Mouse (Mus musculus) limb, embryonic 11.5 days (tissue): Measurements from ENCODE around the gene Cdh22. TPM values are rescaled to one million over a fixed set of nuclear protein-coding genes. Genes with fewer than 3 reads are reported as not detected.

Experiments used
- ATAC-seq: fragments of 200-750 bp; cut with Nextera tagmentation; 2 replicates; pipeline ENCODE4 v1.8.0; 2017; ENCODE audit warnings: low read depth; ENCODE audit not compliant: insufficient number of reproducible peaks, low FRiP score, low TSS enrichment
- DNase-seq: peaks from one replicate; pipeline ENCODE4 v3.0.0-alpha.2; 2015; ENCODE audit warnings: low spot score
- H3K27ac ChIP-seq: fragments of 300-500 bp; sonication (generic); replicated peaks from 2 replicates; pipeline ENCODE4 v1.5.1; 2014; ENCODE audit warnings: low read depth, mild to moderate bottlenecking, low read length
- H3K27me3 ChIP-seq: fragments of 300-500 bp; sonication (generic); 2 replicates; pipeline ENCODE4 v1.6.1; 2014; ENCODE audit warnings: mild to moderate bottlenecking, low read length, mixed read lengths; ENCODE audit not compliant: control insufficient read depth, insufficient read depth
- H3K36me3 ChIP-seq: fragments of 300-500 bp; sonication (generic); 2 replicates; pipeline ENCODE4 v1.6.1; 2014; ENCODE audit warnings: mild to moderate bottlenecking, low read length, moderate library complexity, mixed read lengths; ENCODE audit not compliant: control insufficient read depth, insufficient read depth
- H3K4me1 ChIP-seq: fragments of 300-500 bp; sonication (generic); 2 replicates; pipeline ENCODE4 v1.6.1; 2014; ENCODE audit warnings: low read length, mixed read lengths; ENCODE audit not compliant: control insufficient read depth, insufficient read depth
- H3K4me2 ChIP-seq: fragments of 300-500 bp; sonication (generic); 2 replicates; pipeline ENCODE4 v1.6.1; 2014; ENCODE audit warnings: low read depth, mild to moderate bottlenecking, moderate library complexity; ENCODE audit not compliant: severe bottlenecking
- H3K4me3 ChIP-seq: fragments of 300-500 bp; sonication (generic); 2 replicates; pipeline ENCODE4 v1.5.1; 2014; ENCODE audit warnings: low read depth, low read length
- H3K9ac ChIP-seq: fragments of 300-500 bp; sonication (generic); 2 replicates; pipeline ENCODE4 v1.6.1; 2014; ENCODE audit warnings: mild to moderate bottlenecking, low read length
- H3K9me3 ChIP-seq: fragments of 300-500 bp; sonication (generic); 2 replicates; pipeline ENCODE4 v1.6.1; 2016; ENCODE audit warnings: low read length; ENCODE audit not compliant: control insufficient read depth
- WGBS: fragments of 180-500 bp; shearing (Covaris S2); extraction: QIAGEN DNeasy Blood & Tissue Kit; methylation state at CpG from one replicate; pipeline ENCODE4 v1.1.7; 2014; 5-methylcytosine and 5-hydroxymethylcytosine counted together
- polyA plus RNA-seq: library from polyadenylated mRNA; unstranded; fragments of >200 nt; fragmentation: Nextera tagmentation; extraction: Ambion mirVana; gene quantifications from 2 replicates; pipeline ENCODE4 v1.2.1, GENCODE M21; 2014

The Cdh22 gene
- polyA plus RNA-seq, 1 experiment from 2014 or later: 1.1 TPM

DNA sequence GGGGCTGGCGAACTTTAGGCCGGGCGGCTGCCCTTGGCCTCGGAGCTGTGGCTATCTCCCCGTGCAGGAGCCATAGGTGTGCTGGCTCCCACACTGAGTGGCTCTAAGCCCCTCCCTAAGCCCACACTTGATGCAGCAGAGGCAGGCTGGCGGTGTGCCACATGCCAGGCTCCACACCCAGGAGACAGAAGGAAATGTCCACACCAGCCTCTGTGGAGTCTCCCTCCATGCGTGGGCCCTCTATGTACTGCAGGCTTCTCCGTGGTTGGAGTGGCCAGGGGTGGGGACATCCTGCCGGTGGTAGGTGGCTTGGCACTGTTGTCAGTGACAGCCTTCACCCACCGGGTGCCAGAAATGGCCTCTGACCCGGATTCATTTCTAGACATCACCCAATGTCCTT is 5.6 kb downstream of the Cdh22 start:
- DNase-seq: no peak
- Histone ChIP-seq H3K9ac (no peak overlapping the region), H3K4me1 (peaks cover 12% of the 10 kb centered on the region), H3K27me3 (peaks cover 58% of the 10 kb centered on the region), H3K9me3 (no peaks in the 10 kb centered on the region), H3K27ac (no peak overlapping the region), H3K36me3 (no peaks in the 10 kb centered on the region), H3K4me2 (no peak overlapping the region), H3K4me3 (no peak overlapping the region)
- ATAC-seq: no peak
- WGBS: 91% methylated on average over 11 of the region's 11 CpGs

DNA sequence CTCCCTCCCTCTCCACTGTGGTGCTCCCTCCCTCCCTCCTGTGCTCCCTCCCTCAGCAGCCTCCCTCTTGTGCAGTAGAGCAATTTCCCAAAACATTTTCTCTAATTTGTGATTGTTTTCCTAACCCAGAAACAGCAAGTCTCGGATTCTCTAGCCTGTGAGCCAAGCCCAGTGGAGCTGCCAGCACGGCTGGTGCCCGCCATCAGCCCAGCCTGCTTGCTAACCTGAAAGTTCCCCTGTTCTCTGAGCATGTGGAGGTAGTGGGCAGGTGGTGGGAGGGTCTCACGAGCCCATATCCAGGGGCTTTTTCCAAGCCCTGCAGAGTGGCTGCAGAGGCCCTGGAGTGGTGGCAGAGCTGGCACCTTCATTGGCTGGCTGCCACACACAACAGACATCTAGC is 10.8 kb downstream of the Cdh22 start:
- no peak overlapping the region for H3K27ac ChIP-seq
- DNase-seq (no peak), ATAC-seq (no peak)
- 66% methylated on average over 4 of the region's 4 CpGs for WGBS
- peaks cover 35% of the 10 kb centered on the region for H3K27me3 ChIP-seq
- H3K4me1 ChIP-seq: 0 out of 2 replicates have a peak, but pooled peaks cover 7% of the 10 kb centered on the region
- no peak overlapping the region for H3K9ac ChIP-seq
- no peak overlapping the region for H3K4me3 ChIP-seq
- H3K9me3 ChIP-seq: no peaks in the 10 kb centered on the region
- H3K4me2 ChIP-seq: no peak overlapping the region
- H3K36me3 ChIP-seq: no peaks in the 10 kb centered on the region

DNA sequence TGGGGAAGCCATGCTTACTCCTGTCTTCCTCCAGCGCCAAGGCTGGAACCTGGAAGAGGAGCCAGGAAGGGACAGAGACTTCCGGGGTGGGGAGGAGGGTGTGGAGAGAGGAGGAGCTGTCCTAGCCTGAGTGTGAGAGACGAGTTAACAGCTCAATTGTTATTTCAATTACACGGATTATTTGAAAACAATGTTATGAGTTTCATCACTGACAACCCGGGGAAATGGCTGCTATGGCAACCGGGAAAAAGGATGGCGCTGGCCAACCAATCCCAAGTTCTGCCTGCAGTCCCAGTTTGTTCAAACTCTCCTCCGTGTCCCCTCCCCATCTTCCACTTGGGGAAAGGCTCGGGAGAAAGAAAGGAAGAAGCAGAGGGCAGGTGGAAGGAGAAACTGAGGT is 12.7 kb downstream of the Cdh22 start:
- no peak overlapping the region for H3K4me2 ChIP-seq
- H3K4me1 ChIP-seq: 0 out of 2 replicates have a peak, but pooled peaks cover 7% of the 10 kb centered on the region
- H3K4me3 ChIP-seq: no peak overlapping the region
- no peak overlapping the region for H3K27ac ChIP-seq
- ATAC-seq (no peak), DNase-seq (no peak)
- no peak overlapping the region for H3K9ac ChIP-seq
- peaks cover 30% of the 10 kb centered on the region for H3K27me3 ChIP-seq
- WGBS: 11% methylated on average over 9 of the region's 9 CpGs
- H3K36me3 ChIP-seq: no peaks in the 10 kb centered on the region
- H3K9me3 ChIP-seq: no peaks in the 10 kb centered on the region

DNA sequence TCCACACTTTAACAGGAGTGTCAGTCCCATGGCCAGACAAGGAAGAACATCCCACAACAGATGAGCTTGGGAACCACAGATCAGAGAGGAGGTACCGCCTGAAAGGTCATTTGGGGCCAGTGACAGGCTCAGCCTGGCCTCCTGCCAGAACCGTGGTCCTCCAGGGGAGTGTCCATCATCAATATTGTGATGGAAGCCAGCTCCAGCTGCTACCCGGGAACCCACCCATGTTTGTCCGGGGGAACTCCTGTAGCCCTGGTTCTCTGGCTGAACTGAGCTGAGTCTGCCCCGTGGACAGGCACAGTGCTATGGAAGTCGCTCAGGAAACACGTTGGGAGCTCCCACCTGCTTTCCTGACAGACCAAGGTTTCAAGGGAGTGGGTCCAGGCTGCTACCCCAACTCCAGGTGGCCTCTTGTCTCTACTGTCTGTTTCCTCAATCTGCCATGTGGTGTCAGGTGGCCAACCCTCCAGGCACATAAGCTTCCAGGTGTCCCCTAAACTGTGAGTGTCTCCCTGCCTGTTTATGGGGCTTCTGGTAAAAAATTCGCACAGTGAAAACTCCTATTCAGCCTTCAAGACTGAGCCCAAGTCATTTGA is 14.2 kb downstream of the Cdh22 start:
- 59% methylated on average over 8 of the region's 8 CpGs for WGBS
- no peak overlapping the region for H3K4me2 ChIP-seq
- H3K36me3 ChIP-seq: no peaks in the 10 kb centered on the region
- ATAC-seq (no peak), DNase-seq (no peak)
- H3K9ac ChIP-seq: no peak overlapping the region
- peaks cover 12% of the 10 kb centered on the region; the same call in 1 of the 2 replicates for H3K4me1 ChIP-seq
- no peak overlapping the region for H3K4me3 ChIP-seq
- peaks cover 42% of the 10 kb centered on the region for H3K27me3 ChIP-seq
- no peak overlapping the region for H3K27ac ChIP-seq
- H3K9me3 ChIP-seq: no peaks in the 10 kb centered on the region

DNA sequence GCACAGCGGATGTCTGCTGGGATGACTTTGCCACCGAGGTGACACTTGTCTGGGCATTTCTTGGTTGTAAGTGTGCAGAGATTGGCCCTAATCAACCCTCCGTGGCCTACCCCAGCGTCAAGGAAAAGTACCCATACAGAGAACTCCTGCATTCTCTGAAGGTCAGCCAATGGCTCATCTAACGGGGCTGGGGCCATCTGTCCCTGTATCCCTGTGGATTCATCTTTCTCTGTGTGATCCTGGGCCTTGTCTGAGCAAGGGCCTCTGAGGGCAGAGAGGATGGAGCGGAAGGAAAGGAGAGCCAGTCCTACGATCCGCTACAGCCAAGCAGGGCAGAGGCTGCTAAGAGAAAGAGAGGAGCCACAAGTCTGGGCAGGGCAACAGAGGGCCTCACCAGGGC is 15.7 kb downstream of the Cdh22 start:
- Histone ChIP-seq H3K9me3 (no peaks in the 10 kb centered on the region), H3K4me1 (peaks cover 8% of the 10 kb centered on the region; the same call in 1 of the 2 replicates), H3K4me3 (no peak overlapping the region), H3K36me3 (no peaks in the 10 kb centered on the region), H3K4me2 (no peak overlapping the region), H3K27ac (no peak overlapping the region), H3K9ac (no peak overlapping the region), H3K27me3 (peaks cover 46% of the 10 kb centered on the region)
- no peak for DNase-seq
- ATAC-seq: no peak
- WGBS: 74% methylated on average over 8 of the region's 8 CpGs

DNA sequence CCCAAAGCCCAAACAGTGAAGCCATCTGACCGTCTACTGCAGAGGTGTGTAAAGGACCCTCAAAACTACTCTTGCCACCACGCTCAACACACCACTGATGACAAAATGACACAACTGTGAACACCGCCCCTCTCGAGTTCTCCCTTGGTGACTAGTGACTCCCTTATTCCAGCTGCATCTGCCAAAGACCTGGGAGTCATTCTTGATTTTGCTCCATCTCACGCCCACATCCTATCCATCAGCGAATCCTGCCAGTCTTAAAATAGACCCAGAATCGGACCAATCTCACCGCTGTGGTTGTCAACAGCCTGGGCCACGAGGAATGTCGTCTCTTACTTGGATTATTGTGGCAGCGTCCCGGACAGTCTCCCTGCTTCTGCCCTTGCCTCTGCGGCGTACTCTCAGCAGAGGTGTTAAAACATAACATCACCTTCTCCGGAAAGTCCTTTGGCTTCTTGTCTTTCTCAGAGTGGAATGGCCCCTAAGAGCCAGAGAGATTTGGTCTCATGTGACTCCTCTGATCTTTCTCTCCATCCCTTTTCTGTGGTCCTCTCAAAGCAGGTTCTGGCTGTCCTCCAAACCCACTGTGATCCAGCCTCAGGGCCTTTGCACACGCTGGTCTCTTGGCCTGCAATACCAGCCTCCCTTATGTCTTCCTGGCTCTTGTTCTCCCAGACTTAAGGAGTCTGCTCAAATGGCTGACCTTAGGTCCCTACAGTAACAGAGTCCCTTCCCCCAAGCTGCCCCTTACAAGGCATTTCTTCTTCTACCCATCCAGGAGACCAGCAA is 17.1 kb downstream of the Cdh22 start:
- H3K27ac ChIP-seq: no peak overlapping the region
- ATAC-seq (no peak), DNase-seq (no peak)
- no peak overlapping the region for H3K4me3 ChIP-seq
- H3K4me1 ChIP-seq: peaks cover 15% of the 10 kb centered on the region; the same call in 1 of the 2 replicates
- no peak overlapping the region for H3K4me2 ChIP-seq
- WGBS: 91% methylated on average over 16 of the region's 16 CpGs
- H3K27me3 ChIP-seq: peaks cover 52% of the 10 kb centered on the region
- H3K9ac ChIP-seq: no peak overlapping the region
- H3K36me3 ChIP-seq: no peaks in the 10 kb centered on the region
- no peaks in the 10 kb centered on the region for H3K9me3 ChIP-seq

DNA sequence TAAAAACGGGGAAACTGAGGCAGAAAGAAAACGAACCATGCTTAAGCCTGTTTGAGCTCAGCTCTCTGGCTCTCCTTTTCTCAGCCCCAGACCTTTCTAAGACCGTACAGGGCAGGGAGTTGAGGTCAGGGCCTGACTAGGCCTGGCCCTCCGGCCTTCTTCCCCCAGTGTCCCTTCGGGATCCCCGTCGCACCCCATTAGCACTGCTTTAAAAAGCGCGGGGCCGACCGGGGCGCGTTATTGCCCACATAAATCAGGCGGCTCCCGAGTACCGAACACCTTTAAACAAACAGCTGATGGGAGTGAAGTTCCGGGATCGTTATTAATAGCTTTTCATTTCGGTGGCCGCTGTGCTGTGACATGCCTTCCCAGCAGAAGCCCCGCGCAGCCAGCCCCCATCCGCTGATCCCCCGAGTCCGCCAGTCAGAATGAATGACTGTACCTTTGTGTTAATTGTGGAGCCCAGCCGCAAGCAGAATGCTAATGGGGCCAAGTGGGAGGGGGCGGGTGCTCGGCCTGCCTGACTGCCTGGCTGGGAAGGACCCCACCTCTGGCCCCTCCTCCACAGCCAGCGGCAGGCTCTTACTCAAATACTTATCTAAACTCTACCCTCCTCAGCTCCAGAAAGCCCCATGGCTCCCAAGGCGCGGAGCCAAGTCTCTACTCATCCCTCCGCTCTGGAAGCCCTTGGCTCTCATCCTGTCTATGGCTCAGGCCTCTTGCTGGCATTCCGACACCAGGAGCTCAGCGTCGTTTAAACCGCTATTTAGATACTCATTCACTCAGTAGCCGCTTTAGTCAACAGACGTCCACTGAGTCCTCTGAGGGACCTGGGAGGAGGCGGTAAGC is 19.3 kb downstream of the Cdh22 start:
- peaks cover 55% of the 10 kb centered on the region for H3K27me3 ChIP-seq
- no peak overlapping the region for H3K4me3 ChIP-seq
- H3K4me2 ChIP-seq: peak overlapping the region; percentile 35
- H3K36me3 ChIP-seq: no peaks in the 10 kb centered on the region
- peak; percentile 67 for DNase-seq
- H3K9me3 ChIP-seq: no peaks in the 10 kb centered on the region
- no peak overlapping the region for H3K9ac ChIP-seq
- no peak for ATAC-seq
- H3K4me1 ChIP-seq: peaks cover 32% of the 10 kb centered on the region
- H3K27ac ChIP-seq: no peak overlapping the region
- 2% methylated on average over 39 of the region's 39 CpGs for WGBS

DNA sequence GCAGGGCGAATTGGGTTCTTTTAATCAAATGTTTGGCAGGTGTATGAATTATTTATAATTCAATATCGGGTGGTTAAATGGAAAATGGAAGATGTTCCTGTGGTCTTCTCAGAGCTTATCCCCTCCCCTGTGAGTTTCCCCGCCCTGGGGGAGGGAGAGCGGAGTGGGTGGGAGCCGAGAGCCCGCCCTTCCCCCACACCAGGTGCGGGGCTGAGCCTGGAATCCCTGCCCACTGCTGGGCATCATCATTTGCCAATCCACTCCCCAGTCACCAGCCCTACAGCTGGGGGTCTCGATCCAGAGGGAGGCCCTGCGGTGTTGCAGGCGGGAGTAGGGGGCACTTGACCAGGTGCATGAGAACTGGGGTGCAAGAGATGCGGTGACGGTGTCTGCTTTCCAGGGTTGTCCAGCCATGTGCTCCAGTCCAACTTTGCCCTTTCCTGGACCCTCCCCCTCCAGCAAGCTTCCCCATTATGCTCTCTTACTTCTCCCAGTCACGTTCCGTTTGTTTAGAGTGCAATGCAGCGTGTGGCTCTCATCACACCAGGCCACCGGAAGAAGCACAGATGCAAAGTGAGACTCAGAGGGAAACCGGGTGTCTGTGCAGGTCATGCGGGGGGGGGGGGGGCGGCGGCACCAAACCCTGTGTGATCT is 23.1 kb downstream of the Cdh22 start:
- peak; percentile 44 for DNase-seq
- Histone ChIP-seq H3K9ac (no peak overlapping the region), H3K27ac (no peak overlapping the region), H3K27me3 (peaks cover 56% of the 10 kb centered on the region), H3K36me3 (no peaks in the 10 kb centered on the region), H3K9me3 (no peaks in the 10 kb centered on the region), H3K4me1 (peaks cover 32% of the 10 kb centered on the region), H3K4me3 (no peak overlapping the region), H3K4me2 (peak overlapping the region; percentile 22; the same call in 1 of the 2 replicates)
- WGBS: 1% methylated on average over 20 of the region's 20 CpGs
- no peak for ATAC-seq
